Mouse (Mus musculus) brain, embryonic 14.5 days (tissue): Measurements from ENCODE around the gene Anapc15.

ENCODE experiments used
- CTCF ChIP-seq: fragments of 200-500 bp; IDR thresholded peaks from 2 replicates; pipeline ENCODE4 v1.5.1; 2012; ENCODE audit warnings: inconsistent platforms, mild to moderate bottlenecking, moderate library complexity, borderline replicate concordance; ENCODE audit not compliant: insufficient read depth, insufficient read length; ENCODE audit errors: extremely low read depth
- POLR2A ChIP-seq: fragments of 200-500 bp; IDR thresholded peaks from 2 replicates; pipeline ENCODE4 v1.6.1; 2012; ENCODE audit warnings: mild to moderate bottlenecking, inconsistent platforms, borderline replicate concordance; ENCODE audit not compliant: poor library complexity, insufficient read depth, insufficient read length, severe bottlenecking; ENCODE audit errors: extremely low read depth

GRCm38 (mm10) chr7:101847934-101848333, 15.6 kb upstream of the Anapc15 start:
- no peak for TF ChIP-seq CTCF
- no peak for TF ChIP-seq POLR2A
